Mouse (Mus musculus): Measurements from ENCODE around the gene Tecr.

DNA sequence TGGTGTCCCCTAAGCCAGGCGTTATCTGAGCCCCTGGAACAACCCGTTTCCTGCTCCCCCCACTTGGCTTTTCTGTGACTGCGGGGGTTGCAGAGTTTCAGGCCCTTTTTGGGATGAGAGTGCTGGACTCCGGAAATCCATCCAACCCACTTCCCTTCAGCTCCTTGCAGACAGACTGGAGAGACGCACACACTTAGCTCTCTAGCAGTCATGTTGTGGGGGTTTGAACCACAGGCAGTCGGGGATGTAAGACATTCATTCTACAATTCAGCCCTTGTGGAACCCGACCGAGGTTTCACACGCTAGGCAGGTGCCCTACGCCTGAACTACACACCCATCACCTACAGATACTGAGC, 45.9 kb upstream of the Tecr start:
- TF ChIP-seq MAX (IDR thresholded peaks at IDR 0.05), result no peak
- no peak for TF ChIP-seq CTCF (IDR thresholded peaks at IDR 0.05; ENCODE audit: control insufficient read depth, insufficient read depth, insufficient read length)
- TF ChIP-seq USF1 (IDR thresholded peaks at IDR 0.05; ENCODE audit: low read depth), result no peak
- TF ChIP-seq FOSL1 (IDR thresholded peaks at IDR 0.05; ENCODE audit: insufficient read depth, low read length, poor library complexity, severe bottlenecking), result no peak
- TF ChIP-seq MYOG (IDR thresholded peaks at IDR 0.05; ENCODE audit: control insufficient read depth, extremely low read depth, insufficient read length), result no peak
